Mouse (Mus musculus): ENCODE results near the gene Nprl3. TPM values are rescaled to one million over a fixed set of nuclear protein-coding genes. Genes with fewer than 3 reads are reported as not detected.

Gene Nprl3
- polyA plus RNA-seq, 1 experiment, result 71.9 TPM

DNA sequence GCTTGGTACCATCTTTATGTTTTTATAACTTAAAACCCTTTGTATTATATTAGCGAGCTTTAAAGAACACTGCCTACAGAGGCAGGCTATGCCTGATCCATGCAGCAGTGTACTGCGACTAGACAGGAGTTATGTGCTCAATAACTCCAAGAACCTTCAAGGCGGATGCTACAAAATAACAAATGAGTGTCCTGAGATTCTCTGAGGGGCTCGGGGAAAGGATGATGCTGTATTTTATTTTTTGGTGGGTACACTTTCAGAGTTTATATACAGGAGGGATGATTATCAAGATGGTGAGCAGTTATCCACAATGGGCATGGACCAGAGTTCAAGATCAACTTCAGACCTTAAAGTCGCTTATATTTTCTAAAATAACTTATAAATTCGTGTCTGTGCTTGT lies 731 bp downstream of the Nprl3 start:
- Histone ChIP-seq H3K4me3 (ENCODE audit: insufficient read depth, low read depth, low read length) (peak overlapping the region; percentile 95), H3K36me3 (ENCODE audit: control insufficient read depth, insufficient read depth, low read length) (no peaks in the 10 kb centered on the region), H3K27me3 (replicated peaks; ENCODE audit: control insufficient read depth, insufficient read depth, low read length) (no peaks in the 10 kb centered on the region), H3K4me1 (ENCODE audit: control insufficient read depth, insufficient read depth, low read length) (peaks cover 2% of the 10 kb centered on the region; the same call in 1 of the 2 replicates), H3K27ac (ENCODE audit: insufficient read depth, low read depth, low read length) (peak overlapping the region; percentile 91)
- no peak for DNase-seq
- TF ChIP-seq CTCF (conservative IDR thresholded peaks at IDR 0.05; ENCODE audit: insufficient read depth, insufficient read length, low read depth, low read length) (no peak), POLR2A (IDR thresholded peaks at IDR 0.05; ENCODE audit: low read depth, low read length) (no peak)
- 13% methylated on average over 6 of the region's 6 CpGs for WGBS

DNA sequence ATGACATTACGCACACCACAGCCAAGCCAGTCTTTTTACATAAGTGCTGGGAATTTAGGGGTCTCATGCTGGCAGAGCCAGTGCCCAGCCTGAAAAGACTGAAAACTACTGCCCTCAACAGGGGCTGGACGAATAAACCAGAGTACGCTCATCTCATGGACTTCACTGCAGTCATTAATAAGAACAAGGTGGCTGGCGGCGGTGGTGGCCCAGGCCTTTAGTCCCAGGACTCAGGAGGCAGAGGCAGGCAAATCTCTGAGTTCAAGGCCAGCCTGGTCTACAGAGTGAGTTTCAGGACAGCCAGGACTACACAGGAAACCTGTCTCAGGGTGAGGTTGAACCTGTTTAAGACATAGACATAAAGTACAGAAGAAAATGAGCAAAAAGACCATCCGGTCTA lies 1.3 kb downstream of the Nprl3 start:
- peaks cover 2% of the 10 kb centered on the region; the same call in 1 of the 2 replicates for H3K36me3 ChIP-seq (ENCODE audit: control insufficient read depth, insufficient read depth, low read length)
- H3K27ac ChIP-seq (ENCODE audit: insufficient read depth, low read depth, low read length), result no peak overlapping the region
- H3K4me1 ChIP-seq (ENCODE audit: control insufficient read depth, insufficient read depth, low read length), result peaks cover 2% of the 10 kb centered on the region; the same call in 1 of the 2 replicates
- 93% methylated on average over 6 of the region's 6 CpGs for WGBS
- TF ChIP-seq POLR2A (IDR thresholded peaks at IDR 0.05; ENCODE audit: low read depth, low read length) (no peak), CTCF (conservative IDR thresholded peaks at IDR 0.05; ENCODE audit: insufficient read depth, insufficient read length, low read depth, low read length) (no peak)
- H3K4me3 ChIP-seq (ENCODE audit: insufficient read depth, low read depth, low read length), result no peak overlapping the region
- no peak for DNase-seq
- no peaks in the 10 kb centered on the region for H3K27me3 ChIP-seq (replicated peaks; ENCODE audit: control insufficient read depth, insufficient read depth, low read length)

DNA sequence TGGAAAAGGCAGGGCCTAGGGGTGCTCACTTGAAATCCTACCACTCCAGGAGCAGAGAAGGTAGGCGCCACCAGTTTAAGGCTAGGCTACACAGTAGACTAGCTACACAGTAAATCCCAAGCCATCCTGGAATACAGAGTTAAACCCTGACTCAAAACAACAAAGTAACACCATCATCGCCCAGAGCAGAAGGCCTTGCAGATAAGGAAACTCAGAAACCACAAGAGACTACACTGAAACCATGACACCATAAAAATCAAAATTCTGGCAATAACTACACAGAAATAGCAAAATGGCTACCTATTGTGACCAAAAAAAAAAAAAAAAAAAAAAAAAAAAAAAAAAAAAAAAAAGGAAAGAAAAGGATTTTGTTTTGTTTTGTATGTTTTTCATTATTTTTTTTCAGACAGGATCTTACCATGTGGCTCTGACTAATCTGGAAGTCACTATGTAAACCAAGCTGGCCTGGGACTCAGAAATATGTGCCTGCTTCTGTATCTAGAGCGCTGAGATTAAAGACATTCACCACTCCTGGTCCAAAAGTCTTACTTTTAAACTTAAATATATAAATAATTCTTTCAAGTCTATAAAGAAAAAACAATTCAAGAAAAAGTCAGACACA lies 2.3 kb downstream of the Nprl3 start:
- Histone ChIP-seq H3K27me3 (replicated peaks; ENCODE audit: control insufficient read depth, insufficient read depth, low read length) (no peaks in the 10 kb centered on the region), H3K27ac (ENCODE audit: insufficient read depth, low read depth, low read length) (no peak overlapping the region), H3K4me1 (ENCODE audit: control insufficient read depth, insufficient read depth, low read length) (peaks cover 2% of the 10 kb centered on the region; the same call in 1 of the 2 replicates), H3K36me3 (ENCODE audit: control insufficient read depth, insufficient read depth, low read length) (peaks cover 2% of the 10 kb centered on the region; the same call in 1 of the 2 replicates), H3K4me3 (ENCODE audit: insufficient read depth, low read depth, low read length) (no peak overlapping the region)
- WGBS, result 85% methylated on average over 3 of the region's 3 CpGs
- no peak for TF ChIP-seq CTCF (conservative IDR thresholded peaks at IDR 0.05; ENCODE audit: insufficient read depth, insufficient read length, low read depth, low read length)
- TF ChIP-seq POLR2A (IDR thresholded peaks at IDR 0.05; ENCODE audit: low read depth, low read length), result no peak
- no peak for DNase-seq

DNA sequence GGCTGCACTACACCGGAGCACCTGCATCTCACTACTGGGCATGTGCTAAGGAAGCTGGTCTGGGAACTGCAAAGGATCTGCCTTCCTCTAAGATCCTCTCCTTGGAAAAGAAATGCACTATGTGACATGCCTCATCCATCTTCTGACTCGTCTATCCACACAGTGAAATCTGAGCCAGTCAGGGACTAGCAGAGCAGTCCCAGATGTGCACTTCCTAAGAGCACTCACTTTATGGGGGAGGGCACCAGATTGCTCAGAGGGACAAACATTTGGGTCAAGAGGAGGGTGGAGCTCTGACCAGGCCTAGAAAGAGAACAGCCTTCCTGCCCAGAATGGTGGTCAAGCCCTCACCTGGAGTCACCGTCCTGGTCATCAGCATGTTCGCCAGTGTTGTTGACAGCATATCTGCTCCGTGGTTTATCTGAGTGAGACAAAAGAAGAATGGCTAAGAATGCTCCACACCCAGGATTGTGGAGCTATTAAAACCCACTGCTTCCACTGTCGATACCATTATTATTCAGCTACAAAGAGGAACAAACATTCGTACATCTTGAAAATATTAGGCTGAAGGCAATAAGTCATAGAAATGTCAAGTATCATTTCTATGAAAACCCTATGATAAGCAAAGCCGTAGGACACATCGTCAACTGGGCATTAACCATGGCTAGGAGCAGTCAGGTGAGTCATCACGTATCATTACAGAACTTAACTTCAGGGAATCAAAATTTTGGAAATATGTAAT lies 4.7 kb downstream of the Nprl3 start:
- 75% methylated on average over 10 of the region's 10 CpGs for WGBS
- DNase-seq, result no peak
- TF ChIP-seq CTCF (conservative IDR thresholded peaks at IDR 0.05; ENCODE audit: insufficient read depth, insufficient read length, low read depth, low read length) (no peak), POLR2A (IDR thresholded peaks at IDR 0.05; ENCODE audit: low read depth, low read length) (no peak)
- peaks cover under 1% of the 10 kb centered on the region; the same call in 1 of the 2 replicates for H3K4me1 ChIP-seq (ENCODE audit: control insufficient read depth, insufficient read depth, low read length)
- H3K27ac ChIP-seq (ENCODE audit: insufficient read depth, low read depth, low read length), result no peak overlapping the region
- H3K4me3 ChIP-seq (ENCODE audit: insufficient read depth, low read depth, low read length), result no peak overlapping the region
- no peaks in the 10 kb centered on the region for H3K27me3 ChIP-seq (replicated peaks; ENCODE audit: control insufficient read depth, insufficient read depth, low read length)
- H3K36me3 ChIP-seq (ENCODE audit: control insufficient read depth, insufficient read depth, low read length), result peaks cover 2% of the 10 kb centered on the region; the same call in 1 of the 2 replicates

- TF ChIP-seq CTCF (conservative IDR thresholded peaks at IDR 0.05; ENCODE audit: insufficient read depth, insufficient read length, low read depth, low read length) (no peak), POLR2A (IDR thresholded peaks at IDR 0.05; ENCODE audit: low read depth, low read length) (no peak)
- DNase-seq, result no peak
- Histone ChIP-seq H3K27ac (ENCODE audit: insufficient read depth, low read depth, low read length) (no peak overlapping the region), H3K4me3 (ENCODE audit: insufficient read depth, low read depth, low read length) (no peak overlapping the region), H3K36me3 (ENCODE audit: control insufficient read depth, insufficient read depth, low read length) (peaks cover under 1% of the 10 kb centered on the region; the same call in 1 of the 2 replicates), H3K27me3 (replicated peaks; ENCODE audit: control insufficient read depth, insufficient read depth, low read length) (no peaks in the 10 kb centered on the region), H3K4me1 (ENCODE audit: control insufficient read depth, insufficient read depth, low read length) (no peaks in the 10 kb centered on the region)
- WGBS, result 89% methylated on average over 3 of the region's 3 CpGs
Observed at GRCm38 (mm10) chr11:32256566-32256965, 10.9 kb downstream of the Nprl3 start.

DNA sequence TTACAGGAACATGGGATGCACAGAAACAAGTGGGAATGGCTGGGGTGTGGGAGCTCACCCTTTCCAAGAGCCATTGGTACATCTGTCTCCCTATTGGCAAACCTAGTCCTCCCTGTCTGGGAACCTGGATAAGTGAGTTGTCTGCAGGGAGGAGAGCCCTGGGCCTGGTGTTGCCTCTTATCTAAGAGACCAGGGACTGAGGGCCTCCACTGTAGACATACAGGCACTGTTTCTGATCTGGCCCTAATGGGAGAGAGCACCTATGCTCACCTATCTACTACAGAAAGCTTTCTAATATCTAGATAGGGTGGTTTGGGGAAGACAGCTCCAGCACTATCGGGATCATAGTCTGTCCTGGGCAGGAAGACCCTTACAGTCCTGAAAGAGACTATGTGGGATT lies 11.4 kb downstream of the Nprl3 start:
- Histone ChIP-seq H3K4me3 (ENCODE audit: insufficient read depth, low read depth, low read length) (no peak overlapping the region), H3K36me3 (ENCODE audit: control insufficient read depth, insufficient read depth, low read length) (no peaks in the 10 kb centered on the region; the same call in 1 of the 2 replicates), H3K4me1 (ENCODE audit: control insufficient read depth, insufficient read depth, low read length) (no peaks in the 10 kb centered on the region), H3K27me3 (replicated peaks; ENCODE audit: control insufficient read depth, insufficient read depth, low read length) (no peaks in the 10 kb centered on the region), H3K27ac (ENCODE audit: insufficient read depth, low read depth, low read length) (no peak overlapping the region)
- no peak for DNase-seq
- WGBS, result 100% methylated on average over 1 of the region's 1 CpGs
- no peak for TF ChIP-seq POLR2A (IDR thresholded peaks at IDR 0.05; ENCODE audit: low read depth, low read length)
- no peak for TF ChIP-seq CTCF (conservative IDR thresholded peaks at IDR 0.05; ENCODE audit: insufficient read depth, insufficient read length, low read depth, low read length)

DNA sequence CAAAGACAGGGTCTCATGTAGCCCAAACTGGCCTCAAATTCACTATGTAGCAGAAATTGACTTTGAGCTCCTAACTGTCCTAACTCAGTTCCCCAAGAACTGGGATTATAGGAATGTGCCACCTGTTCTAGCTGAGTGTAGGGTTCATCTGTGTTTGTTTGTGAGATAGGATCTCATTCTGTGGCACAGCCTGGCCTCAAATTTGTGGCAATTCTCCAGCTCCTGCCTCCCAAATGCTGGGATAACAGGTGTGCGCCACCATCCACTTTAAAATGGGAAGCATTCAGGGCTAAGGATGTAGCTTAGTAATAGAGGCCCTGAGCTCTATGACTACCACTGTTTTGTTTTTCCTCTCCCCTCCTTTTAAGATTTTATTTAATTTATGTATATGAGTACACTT lies 14.4 kb downstream of the Nprl3 start:
- H3K4me1 ChIP-seq (ENCODE audit: control insufficient read depth, insufficient read depth, low read length), result no peaks in the 10 kb centered on the region
- WGBS, result 100% methylated on average over 1 of the region's 1 CpGs
- no peak for TF ChIP-seq CTCF (conservative IDR thresholded peaks at IDR 0.05; ENCODE audit: insufficient read depth, insufficient read length, low read depth, low read length)
- no peak for TF ChIP-seq POLR2A (IDR thresholded peaks at IDR 0.05; ENCODE audit: low read depth, low read length)
- peaks cover 1% of the 10 kb centered on the region for H3K36me3 ChIP-seq (ENCODE audit: control insufficient read depth, insufficient read depth, low read length)
- H3K27me3 ChIP-seq (replicated peaks; ENCODE audit: control insufficient read depth, insufficient read depth, low read length), result no peaks in the 10 kb centered on the region
- DNase-seq, result no peak
- H3K4me3 ChIP-seq (ENCODE audit: insufficient read depth, low read depth, low read length), result no peak overlapping the region
- H3K27ac ChIP-seq (ENCODE audit: insufficient read depth, low read depth, low read length), result no peak overlapping the region

All from kidney, adult 2 months (tissue).